Mouse (Mus musculus): ENCODE results near the gene Kif3b.
"Not testable (repeated sequence)": the region's sequence is repeated elsewhere in the genome, so short reads cannot be mapped to it uniquely, and the experiment has no call there.

The Kif3b gene

DNA sequence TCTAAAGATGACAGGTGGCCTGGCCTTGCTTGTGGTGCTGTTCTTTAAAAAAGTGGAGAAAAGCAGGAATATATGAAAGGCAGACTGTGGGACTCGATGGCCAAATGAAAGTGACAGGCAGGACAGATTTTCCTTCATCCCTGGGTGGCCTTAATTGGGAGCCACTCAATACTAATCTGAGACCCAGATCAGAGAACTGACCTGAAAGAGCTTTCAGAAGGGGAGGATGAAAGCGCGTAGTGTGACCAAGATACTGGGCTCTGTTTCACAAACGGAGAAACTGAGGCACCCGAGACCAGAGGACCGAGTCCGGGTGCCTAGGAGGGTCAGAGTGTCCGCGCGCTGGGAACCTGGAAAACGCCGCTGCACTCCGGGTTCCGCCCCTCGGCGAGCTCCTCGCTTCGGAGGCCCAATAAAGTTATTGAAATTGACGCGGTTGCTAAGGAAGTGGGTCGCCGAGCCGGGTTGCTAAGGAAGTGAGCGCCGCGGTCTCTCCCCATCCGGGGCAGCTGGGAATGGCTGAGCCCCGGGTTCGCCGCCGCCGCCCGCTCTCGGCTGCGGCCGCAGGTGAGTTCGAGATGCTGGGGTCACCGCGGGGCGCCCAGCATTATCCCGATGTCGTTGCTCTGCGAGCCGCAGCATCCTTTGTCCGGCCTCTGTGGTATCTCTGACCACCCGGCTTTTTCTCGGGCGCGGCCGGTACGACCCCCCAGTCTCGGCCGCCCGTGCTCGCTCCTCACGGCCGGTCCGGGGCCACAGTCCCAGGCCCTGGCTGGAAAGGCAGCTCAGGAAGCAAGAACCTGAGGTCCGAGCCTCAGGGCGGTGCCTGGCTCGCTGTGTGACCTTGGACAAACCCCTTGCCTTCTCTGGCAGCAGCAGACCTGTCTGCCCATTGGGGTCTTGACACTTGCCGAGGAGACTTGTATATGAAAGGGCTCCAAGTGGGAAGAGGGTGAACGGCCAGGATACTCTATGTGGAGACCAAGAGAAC is at the start of gene Kif3b:
TSS of gene Kif3b (plus strand) at position 476 of the 991 bp plus-strand sequence.
- peak; percentile 89 for DNase-seq (ENCODE audit: low spot score)

DNA sequence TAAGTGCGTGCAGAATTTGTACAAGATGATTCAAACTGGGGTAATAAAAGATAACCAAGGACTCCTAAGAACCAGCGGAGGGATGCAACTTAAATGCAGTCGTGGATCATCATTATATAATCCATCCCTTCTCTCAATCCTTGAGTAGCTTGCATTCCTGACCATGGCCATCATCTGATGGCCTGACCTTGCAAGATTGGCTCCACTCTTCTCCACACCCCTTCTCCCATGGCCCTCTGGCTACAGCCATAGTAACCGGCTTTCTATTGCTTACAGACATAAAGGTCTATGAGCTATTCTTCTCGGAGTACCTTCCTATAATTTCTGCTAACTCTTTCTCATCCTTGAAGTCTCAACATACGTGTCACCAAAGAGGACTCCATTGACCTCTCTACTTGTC is 49.1 kb upstream of the Kif3b start:
- no peak for DNase-seq (ENCODE audit: low spot score)

DNA sequence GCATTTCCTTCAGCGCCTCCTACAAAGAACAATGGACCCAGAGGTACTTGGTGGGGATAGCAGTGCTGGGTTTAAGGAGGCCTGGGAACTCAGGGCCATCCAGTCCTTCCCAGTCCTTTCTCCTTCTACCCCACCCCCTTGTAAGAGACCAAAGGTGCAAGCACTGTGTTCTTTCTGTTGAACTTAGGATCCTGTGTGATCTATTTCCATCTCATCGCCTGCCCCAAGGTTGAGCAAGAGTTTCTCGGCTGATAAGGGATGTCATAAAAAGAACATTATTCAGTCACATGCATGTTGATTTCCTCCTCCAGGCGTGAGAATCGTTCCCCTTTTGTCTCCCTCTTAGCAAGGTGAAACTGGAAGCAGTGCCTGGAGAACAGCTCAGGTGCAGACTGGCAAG is 41.5 kb upstream of the Kif3b start:
- DNase-seq (ENCODE audit: low spot score), result no peak

DNA sequence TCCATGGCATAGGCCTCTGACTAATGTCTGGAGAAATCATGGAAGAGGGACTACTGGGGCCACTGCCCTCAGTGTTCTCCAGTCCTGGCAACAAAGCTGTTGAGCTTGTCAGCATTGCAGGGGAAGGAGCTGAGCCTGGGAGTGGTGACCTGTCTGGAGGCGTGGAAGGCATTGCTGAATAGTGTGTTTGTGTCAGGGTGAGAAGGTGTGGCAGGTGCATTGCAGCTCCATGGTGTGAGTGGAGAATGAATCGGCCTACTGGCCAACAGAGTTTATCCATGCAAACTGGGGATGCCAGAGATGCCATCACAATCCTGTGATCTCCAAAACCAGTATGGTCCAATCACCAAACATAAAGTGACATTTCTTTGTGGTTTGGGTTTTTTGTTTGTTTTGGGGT is 34.6 kb upstream of the Kif3b start:
- DNase-seq (ENCODE audit: low spot score), result no peak

DNA sequence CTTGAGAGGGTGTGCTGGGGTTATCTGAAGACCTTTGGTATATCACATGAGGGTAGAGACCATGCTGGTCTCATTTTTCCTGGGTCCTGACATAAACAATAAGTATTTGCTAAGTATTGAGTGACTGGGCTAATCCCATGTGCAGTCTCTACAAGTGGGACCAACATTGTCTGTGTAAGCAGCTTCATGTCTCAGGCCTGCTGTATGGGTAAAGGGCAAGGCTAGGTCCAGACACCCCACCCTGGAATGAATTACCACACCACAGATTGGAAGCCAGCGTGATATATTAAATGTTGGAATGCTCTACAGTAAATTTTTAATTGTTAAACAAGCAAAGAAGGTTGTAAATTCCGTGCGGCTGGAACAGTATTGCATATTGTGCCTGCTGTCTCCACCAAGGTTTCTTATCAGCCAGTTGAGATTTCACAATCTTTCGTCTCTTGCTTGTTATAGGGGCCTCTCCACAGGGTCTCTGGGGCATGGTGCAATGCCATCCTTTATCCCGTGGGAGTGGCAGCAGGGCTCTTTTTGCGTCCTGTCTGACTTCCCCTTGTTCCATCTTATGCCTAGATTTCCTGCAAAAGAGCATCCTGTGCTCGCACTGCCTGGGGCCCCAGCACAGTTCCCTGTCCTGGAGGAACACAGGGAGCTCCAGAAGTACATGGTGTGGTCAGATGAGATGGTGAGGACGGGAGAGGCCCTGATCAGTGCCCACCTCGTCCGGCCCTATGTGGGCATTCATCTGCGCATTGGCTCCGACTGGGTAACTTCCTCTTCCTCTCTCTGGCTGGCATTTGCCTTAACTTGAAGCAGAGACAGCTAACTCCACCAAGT is 32.0 kb upstream of the Kif3b start:
- DNase-seq (ENCODE audit: low spot score), result no peak

DNA sequence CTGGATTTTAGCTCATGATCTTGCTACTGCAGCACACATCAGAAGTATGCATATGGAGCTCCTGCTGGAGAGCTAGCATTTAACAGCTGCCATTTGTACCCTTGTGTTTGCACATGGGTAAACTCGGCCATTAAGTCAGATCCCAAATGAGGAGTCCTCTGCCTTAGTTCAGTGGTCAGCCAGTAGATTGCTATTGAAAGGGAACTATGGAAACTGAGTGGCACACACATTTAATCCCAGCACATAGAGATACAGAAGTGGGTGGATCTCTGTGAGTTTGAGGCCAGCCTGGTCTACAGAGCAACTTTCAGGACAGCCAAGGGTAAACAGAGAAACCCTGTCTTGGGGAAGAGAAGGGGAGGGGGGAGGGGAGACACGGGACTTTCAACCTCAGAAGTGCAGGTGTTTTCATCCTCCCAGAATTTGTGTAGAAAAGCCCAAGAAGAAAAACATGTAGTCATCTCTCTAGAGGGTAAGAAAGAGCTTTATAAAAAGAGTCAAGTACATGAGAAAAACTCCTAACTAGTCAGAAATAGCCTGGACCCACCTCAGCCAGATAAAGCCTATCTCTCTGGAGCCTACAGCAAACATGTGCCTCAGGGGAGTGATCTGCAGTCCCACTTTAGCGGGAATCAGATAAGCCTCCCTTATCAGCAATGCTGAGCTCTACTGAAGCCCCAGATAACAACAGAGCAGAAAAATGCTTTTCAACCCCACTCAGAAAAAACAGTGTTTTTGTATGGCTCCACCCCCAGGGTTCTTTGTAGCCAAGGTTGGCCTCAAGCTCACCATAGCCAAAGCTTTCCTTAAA is 31.1 kb upstream of the Kif3b start:
- DNase-seq (ENCODE audit: low spot score), result no peak

DNA sequence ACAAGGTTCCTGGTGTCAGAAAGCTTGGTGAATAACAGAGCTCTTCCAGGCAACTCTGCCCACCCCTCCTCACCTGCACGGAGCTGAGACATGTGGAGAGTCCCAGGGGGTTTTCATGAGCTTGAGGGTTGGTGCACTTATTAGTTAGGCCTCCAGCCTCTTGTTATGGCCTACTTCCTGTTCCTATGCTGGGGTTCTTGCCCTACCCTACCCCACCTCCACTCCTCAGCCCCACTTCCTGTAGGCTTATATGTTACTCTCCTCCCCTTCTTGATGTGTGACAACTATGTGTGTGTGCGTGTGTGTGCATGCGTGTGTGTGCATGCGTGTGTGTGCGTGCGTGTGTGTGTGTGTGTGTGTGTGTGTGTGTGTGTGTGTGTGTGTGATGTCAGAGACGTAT is 28.2 kb upstream of the Kif3b start:
- DNase-seq (ENCODE audit: low spot score), result peak; percentile 88

DNA sequence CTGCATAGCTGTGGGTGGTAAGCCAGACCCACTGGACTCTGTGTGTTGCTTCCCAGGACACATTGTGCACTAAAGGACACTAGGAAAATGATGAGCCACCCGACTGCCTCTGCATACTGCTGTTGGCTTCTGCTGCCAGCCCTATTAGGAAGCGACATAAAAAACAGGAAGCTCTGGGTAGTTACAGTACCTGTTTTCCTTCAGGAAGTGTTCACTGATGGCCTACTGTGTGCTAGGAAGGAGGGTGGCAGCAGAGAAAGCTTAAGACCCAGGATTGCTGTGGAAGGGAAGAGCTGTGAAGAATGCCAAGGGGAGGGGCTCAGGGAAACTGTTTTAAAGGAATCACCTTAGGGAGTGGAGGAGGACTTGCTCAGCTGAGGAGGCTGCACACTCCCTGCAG is 23.9 kb upstream of the Kif3b start:
- DNase-seq (ENCODE audit: low spot score), result no peak

DNA sequence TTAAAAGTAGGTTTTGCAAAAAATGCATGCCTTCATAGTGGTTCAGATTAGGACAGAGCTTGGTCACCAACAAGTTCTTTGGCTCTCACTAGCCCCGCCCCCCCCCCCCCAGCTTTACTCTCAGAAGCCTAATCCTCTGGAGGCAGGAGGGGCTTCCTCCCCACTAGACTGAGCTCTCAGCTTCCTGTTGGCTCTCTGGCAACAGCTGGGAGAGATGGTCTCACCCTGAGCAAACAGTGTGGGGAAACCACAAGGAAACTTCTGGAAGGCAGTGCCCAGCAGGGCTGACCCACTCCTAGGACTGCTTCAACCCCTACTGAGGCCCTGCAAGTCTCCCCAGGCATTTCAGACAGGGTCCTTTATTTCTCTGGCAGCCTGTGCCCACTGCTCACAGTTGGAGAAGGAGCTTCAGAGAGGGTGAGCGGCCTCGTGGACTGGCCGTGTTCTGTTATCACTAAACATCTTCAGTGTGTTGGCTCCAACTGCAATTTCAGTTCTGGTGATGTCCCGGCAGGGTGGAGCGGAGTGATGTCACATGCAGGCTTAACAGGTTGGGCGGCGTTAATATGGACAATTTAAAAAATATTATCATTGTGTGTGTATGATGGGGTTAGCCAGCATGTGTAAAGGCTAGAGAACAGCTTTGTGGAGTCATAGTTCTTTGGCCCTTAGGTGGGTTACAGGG is 20.8 kb upstream of the Kif3b start:
- not testable (repeated sequence) for DNase-seq (ENCODE audit: low spot score)

DNA sequence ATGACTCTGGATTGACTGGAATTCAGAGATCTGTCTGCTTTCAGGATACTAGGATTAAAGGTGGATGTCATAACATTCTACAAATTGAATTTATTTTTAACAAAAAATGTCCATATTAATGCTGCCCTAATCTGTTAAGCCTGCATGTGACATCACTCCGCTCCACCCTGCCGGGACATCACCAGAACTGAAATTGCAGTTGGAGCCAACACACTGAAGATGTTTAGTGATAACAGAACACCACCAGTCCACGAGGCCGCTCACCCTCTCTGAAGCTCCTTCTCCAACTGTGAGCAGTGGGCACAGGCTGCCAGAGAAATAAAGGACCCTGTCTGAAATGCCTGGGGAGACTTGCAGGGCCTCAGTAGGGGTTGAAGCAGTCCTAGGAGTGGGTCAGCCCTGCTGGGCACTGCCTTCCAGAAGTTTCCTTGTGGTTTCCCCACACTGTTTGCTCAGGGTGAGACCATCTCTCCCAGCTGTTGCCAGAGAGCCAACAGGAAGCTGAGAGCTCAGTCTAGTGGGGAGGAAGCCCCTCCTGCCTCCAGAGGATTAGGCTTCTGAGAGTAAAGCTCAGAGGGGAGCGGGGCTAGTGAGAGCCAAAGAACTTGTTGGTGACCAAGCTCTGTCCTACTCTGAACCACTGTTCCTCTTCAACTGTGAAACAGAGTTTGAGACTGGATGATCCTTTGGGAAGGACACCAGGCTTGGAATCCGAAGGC is 16.9 kb upstream of the Kif3b start:
- DNase-seq (ENCODE audit: low spot score), result not testable (repeated sequence)

DNA sequence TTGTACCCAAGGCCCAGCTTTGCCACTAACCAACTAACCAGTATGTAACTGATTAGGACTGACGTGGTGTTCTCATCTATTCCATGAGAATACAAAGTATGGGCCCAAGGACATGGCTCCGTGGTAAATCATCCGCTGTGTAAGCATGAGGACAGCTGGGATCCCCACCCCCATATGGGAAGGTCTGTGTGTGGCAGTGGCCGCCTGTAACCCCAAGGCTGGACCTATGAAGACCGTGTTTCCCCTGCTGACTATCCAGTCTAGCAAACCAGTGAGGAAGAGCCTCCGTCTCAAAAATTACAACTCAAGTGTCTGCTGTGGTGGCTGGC is 16.3 kb upstream of the Kif3b start:
- DNase-seq (ENCODE audit: low spot score), result no peak

DNA sequence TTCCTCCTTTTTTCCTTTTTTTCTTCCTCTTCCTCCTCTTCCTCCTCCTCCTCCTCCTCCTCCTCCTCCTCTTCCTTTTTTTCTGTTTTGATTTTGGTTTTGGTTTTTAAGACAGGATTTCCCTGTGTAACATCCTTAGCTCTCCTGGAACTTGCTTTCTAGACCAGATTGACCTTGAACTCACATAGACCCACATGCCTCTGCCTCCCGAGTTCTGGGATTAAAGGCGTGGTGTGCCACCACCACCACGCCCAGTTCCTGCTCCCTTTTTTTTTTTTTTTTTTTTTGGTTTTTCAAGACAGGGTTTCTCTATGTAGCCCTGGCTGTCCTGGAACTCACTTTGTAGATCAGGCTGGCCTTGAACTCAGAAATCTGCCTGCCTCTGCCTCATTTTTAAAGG is 15.6 kb upstream of the Kif3b start:
- DNase-seq (ENCODE audit: low spot score), result not testable (repeated sequence)

DNA sequence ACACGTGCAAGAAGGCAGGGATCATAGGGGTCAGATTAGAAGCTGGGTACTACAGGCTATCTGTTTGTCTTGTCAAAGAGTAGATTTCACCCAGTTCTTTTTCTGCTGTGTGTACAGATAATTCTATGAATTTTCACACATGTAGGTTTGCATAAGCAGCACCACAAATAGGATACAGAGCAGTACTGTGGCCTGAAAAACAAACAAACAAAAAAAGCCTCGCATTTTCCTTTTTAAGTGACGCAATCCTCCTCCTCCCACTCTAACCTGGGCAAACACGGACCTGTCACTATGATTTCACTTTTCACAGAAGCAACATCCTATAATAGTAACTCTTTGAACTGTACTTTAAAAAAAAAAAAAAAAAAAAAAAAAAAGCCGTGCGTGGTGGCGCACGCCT is 14.8 kb upstream of the Kif3b start:
- DNase-seq (ENCODE audit: low spot score), result peak; percentile 24

DNA sequence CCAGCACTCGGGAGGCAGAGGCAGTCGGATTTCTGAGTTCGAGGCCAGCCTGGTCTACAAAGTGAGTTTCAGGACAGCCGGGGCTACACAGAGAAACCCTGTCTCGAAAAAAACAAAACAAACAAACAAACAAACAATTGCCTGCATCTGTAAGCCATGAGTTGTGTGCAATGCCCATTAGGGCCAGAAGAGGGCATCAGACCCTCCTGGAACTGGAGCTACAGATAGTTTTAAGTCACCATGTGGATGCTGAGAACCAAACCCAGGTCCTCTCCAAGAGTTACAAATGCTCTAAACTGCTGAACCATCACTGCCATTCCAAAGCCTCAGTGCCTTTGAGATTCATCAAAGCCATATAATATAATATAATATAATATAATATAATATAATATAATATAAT is 14.4 kb upstream of the Kif3b start:
- DNase-seq (ENCODE audit: low spot score), result not testable (repeated sequence)

DNA sequence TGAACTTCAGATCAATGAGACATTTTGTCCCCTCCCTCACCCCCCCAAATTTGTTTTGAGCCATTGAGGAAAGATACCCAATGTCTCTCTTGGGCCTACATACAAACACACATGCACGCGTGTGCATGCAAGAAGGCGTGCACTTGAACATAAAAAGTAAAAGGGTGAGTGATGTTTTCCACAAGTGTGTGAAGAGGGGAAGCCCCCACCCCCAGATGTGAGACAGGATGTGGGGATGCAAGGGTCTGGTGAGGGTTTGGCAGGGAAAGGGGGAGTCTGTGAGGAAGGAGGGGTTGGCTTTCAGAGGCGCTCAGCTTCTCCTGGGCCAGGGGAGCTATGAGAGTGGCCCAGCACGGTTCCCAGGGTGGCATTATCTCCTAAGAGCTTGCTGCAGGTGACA is 12.9 kb upstream of the Kif3b start:
- peak; percentile 88 for DNase-seq (ENCODE audit: low spot score)

DNA sequence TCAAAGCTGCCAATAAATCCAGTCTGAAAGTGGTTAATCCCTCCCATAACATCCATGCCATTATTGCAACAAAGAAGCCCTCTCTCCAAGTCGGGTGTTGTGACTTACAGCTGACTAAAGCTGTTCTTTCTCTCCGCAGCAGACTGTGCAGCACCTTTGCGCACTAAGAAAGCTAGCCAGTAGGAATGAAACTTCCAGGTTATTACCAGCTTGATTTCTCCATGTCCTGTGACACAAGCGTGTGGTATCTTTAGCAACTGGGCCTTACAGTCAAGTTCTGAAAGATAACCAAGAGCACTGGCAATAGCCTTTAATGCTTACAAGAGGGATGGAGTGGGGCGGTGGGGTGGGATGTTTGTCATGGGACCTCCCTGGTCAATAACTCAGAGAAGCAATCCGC is 7.3 kb upstream of the Kif3b start:
- no peak for DNase-seq (ENCODE audit: low spot score)

DNA sequence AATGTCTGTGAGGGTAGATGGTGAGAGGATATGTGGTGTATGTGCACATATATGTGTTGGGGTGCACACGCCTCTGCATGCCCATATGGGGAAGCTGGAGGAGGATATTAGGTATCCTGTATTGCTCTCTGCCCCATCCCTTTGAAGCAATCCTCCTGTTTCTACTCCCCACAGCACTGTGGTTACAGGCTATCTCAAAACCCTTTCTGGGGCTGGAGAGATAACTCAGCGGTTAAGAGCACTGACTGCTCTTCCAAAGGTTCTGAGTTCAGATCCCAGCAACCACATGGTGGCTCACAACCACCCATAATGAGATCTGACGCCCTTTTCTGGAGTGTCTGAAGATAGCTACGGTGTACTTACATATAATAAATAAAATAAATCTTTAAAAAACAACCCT is 4.7 kb upstream of the Kif3b start:
- no peak for DNase-seq (ENCODE audit: low spot score)

DNA sequence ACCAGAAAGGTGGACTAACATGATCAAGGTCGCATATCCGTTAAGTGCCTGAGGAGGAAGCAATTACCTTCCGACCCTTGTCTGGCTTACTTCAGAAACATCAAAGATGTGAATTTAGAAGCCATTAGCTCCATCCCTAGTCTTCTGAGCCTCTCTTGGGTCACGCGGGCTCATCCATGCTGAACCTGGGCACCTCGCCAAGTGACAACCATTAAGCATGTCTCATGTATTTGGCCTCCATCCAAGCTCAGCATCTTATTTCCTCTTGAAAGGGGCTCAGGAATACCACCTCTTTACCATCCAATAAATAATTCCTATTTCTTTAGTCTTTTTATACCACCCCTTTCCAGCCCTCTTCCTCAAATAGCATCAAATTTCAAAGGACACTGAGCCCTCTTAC is 3.4 kb upstream of the Kif3b start:
- DNase-seq (ENCODE audit: low spot score), result no peak

DNA sequence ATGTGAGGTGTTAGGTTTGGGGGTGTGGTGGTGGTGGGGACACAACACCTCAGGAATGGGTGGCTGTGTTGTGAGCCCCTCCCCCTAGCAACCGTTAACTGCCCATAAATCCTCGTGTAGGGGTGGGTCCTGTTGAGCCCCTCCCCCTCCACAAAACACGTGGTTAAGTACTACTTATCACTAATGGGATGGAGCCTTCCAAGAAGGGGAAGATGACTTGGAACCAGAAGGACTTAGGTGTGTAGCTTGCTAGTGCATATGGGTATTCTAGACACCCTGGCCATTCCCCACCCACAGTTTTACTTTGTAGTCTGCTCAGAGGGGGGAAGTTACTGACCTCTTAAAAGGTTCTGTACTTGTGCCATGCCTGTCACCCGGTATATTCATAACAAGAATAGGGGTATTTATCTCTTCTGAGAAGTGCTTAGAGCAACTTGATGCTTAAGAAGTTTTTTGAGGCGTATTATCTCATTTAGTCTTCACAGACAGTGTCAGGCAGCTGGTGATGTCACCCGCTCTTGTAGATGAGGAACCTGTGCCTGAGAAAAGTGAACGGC is 1.2 kb downstream of the Kif3b start:
- DNase-seq (ENCODE audit: low spot score), result peak; percentile 34

DNA sequence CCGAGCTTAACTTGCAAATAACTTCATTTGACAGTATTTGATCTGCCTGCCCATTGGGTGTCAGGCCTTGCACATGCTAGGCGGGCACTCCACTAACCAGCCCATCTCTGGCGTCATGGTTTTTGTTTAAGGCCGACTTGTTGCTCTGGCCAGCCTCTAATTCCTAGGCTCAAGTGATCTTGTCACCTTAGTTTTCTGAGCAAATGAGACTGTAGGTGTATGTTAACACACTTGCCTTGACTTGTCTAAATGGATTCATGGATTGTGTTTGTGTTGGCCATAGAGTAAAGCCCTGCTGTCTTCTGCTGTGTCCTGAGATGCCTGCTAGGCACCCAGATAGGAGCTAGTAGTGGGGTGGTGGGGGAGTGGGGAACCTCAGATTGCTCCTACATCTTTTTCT is 4.0 kb downstream of the Kif3b start:
- DNase-seq (ENCODE audit: low spot score), result no peak

DNA sequence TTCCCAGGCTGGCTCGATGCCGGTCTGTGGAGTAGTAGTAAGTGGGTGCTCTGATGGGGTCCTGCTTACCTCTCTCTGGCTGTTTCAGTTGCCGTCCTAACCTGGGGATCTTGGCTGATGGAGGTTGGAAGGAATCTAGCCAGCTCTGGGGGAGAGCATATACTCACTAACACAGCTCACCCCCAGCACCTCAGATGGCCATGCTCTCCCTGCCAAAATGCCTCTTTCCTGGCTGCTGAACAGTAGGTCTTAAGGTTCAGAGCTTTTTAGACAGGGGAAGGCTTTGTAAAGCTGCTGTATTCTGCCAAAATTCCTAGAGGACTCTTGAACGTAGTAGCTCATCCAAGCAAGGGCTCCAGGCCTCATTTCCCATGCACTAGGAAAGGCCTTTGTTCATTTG is 6.6 kb downstream of the Kif3b start:
- no peak for DNase-seq (ENCODE audit: low spot score)
